Mouse (Mus musculus): ENCODE data around the gene Plekha6. TPM values are rescaled to one million over a fixed set of nuclear protein-coding genes. Genes with fewer than 3 reads are reported as not detected.

Gene Plekha6
- polyA plus RNA-seq, 1 experiment from 2014 or later = 18.8 TPM

- no peak overlapping the region for H3K27ac ChIP-seq (ENCODE audit: low read depth, low read length)
- no peak for DNase-seq (ENCODE audit: low spot score)
- no peaks in the 10 kb centered on the region for H3K4me1 ChIP-seq (replicated peaks; ENCODE audit: control insufficient read depth, insufficient read depth, low read length)
- no peak for ATAC-seq (replicated peaks; ENCODE audit: low FRiP score)
- WGBS = 88% methylated on average over 3 of the region's 3 CpGs
- H3K9ac ChIP-seq (ENCODE audit: low read length) = no peak overlapping the region
- no peaks in the 10 kb centered on the region for H3K9me3 ChIP-seq (ENCODE audit: control insufficient read depth, low read length)
- no peaks in the 10 kb centered on the region for H3K36me3 ChIP-seq (ENCODE audit: control insufficient read depth, insufficient read depth, low read length)
- no peak overlapping the region for H3K4me3 ChIP-seq (ENCODE audit: low read depth, low read length)
- H3K4me2 ChIP-seq (ENCODE audit: low read depth, low read length, severe bottlenecking) = no peak overlapping the region
- no peaks in the 10 kb centered on the region for H3K27me3 ChIP-seq (ENCODE audit: control insufficient read depth, insufficient read depth, low read length)
These were observed 11.8 kb upstream of the Plekha6 start for GRCm38 (mm10) chr1:133152213-133152612.

GRCm38 (mm10) chr1:133155270-133155669 lies 8.7 kb upstream of the Plekha6 start:
- ATAC-seq (replicated peaks; ENCODE audit: low FRiP score) = no peak
- 83% methylated on average over 6 of the region's 6 CpGs for WGBS

GRCm38 (mm10) chr1:133159128-133159564 lies 4.9 kb upstream of the Plekha6 start:
- Histone ChIP-seq H3K9me3 (ENCODE audit: control insufficient read depth, low read length) (no peaks in the 10 kb centered on the region), H3K27ac (ENCODE audit: low read depth, low read length) (no peak overlapping the region), H3K4me2 (ENCODE audit: low read depth, low read length, severe bottlenecking) (no peak overlapping the region), H3K9ac (ENCODE audit: low read length) (no peak overlapping the region), H3K4me1 (replicated peaks; ENCODE audit: control insufficient read depth, insufficient read depth, low read length) (0 out of 2 replicates have a peak, but pooled peaks cover 3% of the 10 kb centered on the region), H3K4me3 (ENCODE audit: low read depth, low read length) (no peak overlapping the region), H3K36me3 (ENCODE audit: control insufficient read depth, insufficient read depth, low read length) (no peaks in the 10 kb centered on the region), H3K27me3 (ENCODE audit: control insufficient read depth, insufficient read depth, low read length) (peaks cover 21% of the 10 kb centered on the region)
- no peak for ATAC-seq (replicated peaks; ENCODE audit: low FRiP score)
- 73% methylated on average over 7 of the region's 7 CpGs for WGBS
- no peak for DNase-seq (ENCODE audit: low spot score)

More at GRCm38 (mm10) chr1:133155270-133155669, 8.7 kb upstream of the Plekha6 start:
- no peaks in the 10 kb centered on the region for H3K36me3 ChIP-seq (ENCODE audit: control insufficient read depth, insufficient read depth, low read length)
- H3K9ac ChIP-seq (ENCODE audit: low read length) = no peak overlapping the region
- H3K27ac ChIP-seq (ENCODE audit: low read depth, low read length) = no peak overlapping the region
- DNase-seq (ENCODE audit: low spot score) = no peak
- no peaks in the 10 kb centered on the region; the same call in 1 of the 2 replicates for H3K27me3 ChIP-seq (ENCODE audit: control insufficient read depth, insufficient read depth, low read length)
- H3K4me3 ChIP-seq (ENCODE audit: low read depth, low read length) = no peak overlapping the region
- H3K9me3 ChIP-seq (ENCODE audit: control insufficient read depth, low read length) = no peaks in the 10 kb centered on the region
- no peak overlapping the region for H3K4me2 ChIP-seq (ENCODE audit: low read depth, low read length, severe bottlenecking)
- H3K4me1 ChIP-seq (replicated peaks; ENCODE audit: control insufficient read depth, insufficient read depth, low read length) = no peaks in the 10 kb centered on the region

GRCm38 (mm10) chr1:133161559-133161958 lies 2.5 kb upstream of the Plekha6 start:
- ATAC-seq (replicated peaks; ENCODE audit: low FRiP score) = no peak
- H3K9me3 ChIP-seq (ENCODE audit: control insufficient read depth, low read length) = no peaks in the 10 kb centered on the region
- no peak overlapping the region for H3K4me3 ChIP-seq (ENCODE audit: low read depth, low read length)
- WGBS = 54% methylated on average over 4 of the region's 4 CpGs
- peaks cover 9% of the 10 kb centered on the region; the same call in 1 of the 2 replicates for H3K4me1 ChIP-seq (replicated peaks; ENCODE audit: control insufficient read depth, insufficient read depth, low read length)
- H3K4me2 ChIP-seq (ENCODE audit: low read depth, low read length, severe bottlenecking) = no peak overlapping the region
- no peak overlapping the region for H3K27ac ChIP-seq (ENCODE audit: low read depth, low read length)
- no peaks in the 10 kb centered on the region for H3K36me3 ChIP-seq (ENCODE audit: control insufficient read depth, insufficient read depth, low read length)
- no peak overlapping the region for H3K9ac ChIP-seq (ENCODE audit: low read length)
- peaks cover 34% of the 10 kb centered on the region for H3K27me3 ChIP-seq (ENCODE audit: control insufficient read depth, insufficient read depth, low read length)
- no peak for DNase-seq (ENCODE audit: low spot score)

- no peaks in the 10 kb centered on the region for H3K36me3 ChIP-seq (ENCODE audit: control insufficient read depth, insufficient read depth, low read length)
- H3K4me3 ChIP-seq (ENCODE audit: low read depth, low read length) = no peak overlapping the region
- no peaks in the 10 kb centered on the region for H3K9me3 ChIP-seq (ENCODE audit: control insufficient read depth, low read length)
- peaks cover 34% of the 10 kb centered on the region for H3K27me3 ChIP-seq (ENCODE audit: control insufficient read depth, insufficient read depth, low read length)
- H3K27ac ChIP-seq (ENCODE audit: low read depth, low read length) = no peak overlapping the region
- ATAC-seq (replicated peaks; ENCODE audit: low FRiP score) (no peak), DNase-seq (ENCODE audit: low spot score) (no peak)
- H3K4me2 ChIP-seq (ENCODE audit: low read depth, low read length, severe bottlenecking) = no peak overlapping the region
- 68% methylated on average over 10 of the region's 10 CpGs for WGBS
- H3K4me1 ChIP-seq (replicated peaks; ENCODE audit: control insufficient read depth, insufficient read depth, low read length) = peaks cover 9% of the 10 kb centered on the region; the same call in 1 of the 2 replicates
- no peak overlapping the region for H3K9ac ChIP-seq (ENCODE audit: low read length)
These were observed 2.0 kb upstream of the Plekha6 start for GRCm38 (mm10) chr1:133162046-133162445.

GRCm38 (mm10) chr1:133162981-133163380 lies 1.0 kb upstream of the Plekha6 start:
- Histone ChIP-seq H3K27me3 (ENCODE audit: control insufficient read depth, insufficient read depth, low read length) (peaks cover 36% of the 10 kb centered on the region), H3K36me3 (ENCODE audit: control insufficient read depth, insufficient read depth, low read length) (no peaks in the 10 kb centered on the region), H3K9me3 (ENCODE audit: control insufficient read depth, low read length) (no peaks in the 10 kb centered on the region), H3K4me2 (ENCODE audit: low read depth, low read length, severe bottlenecking) (no peak overlapping the region), H3K9ac (ENCODE audit: low read length) (no peak overlapping the region), H3K27ac (ENCODE audit: low read depth, low read length) (no peak overlapping the region), H3K4me3 (ENCODE audit: low read depth, low read length) (no peak overlapping the region), H3K4me1 (replicated peaks; ENCODE audit: control insufficient read depth, insufficient read depth, low read length) (peaks cover 9% of the 10 kb centered on the region; the same call in 1 of the 2 replicates)
- 61% methylated on average over 8 of the region's 8 CpGs for WGBS
- ATAC-seq (replicated peaks; ENCODE audit: low FRiP score) = no peak
- peak; percentile 41 for DNase-seq (ENCODE audit: low spot score)

GRCm38 (mm10) chr1:133164591-133165011 lies 591 bp downstream of the Plekha6 start:
- WGBS = 2% methylated on average over 10 of the region's 10 CpGs
- Histone ChIP-seq H3K4me1 (replicated peaks; ENCODE audit: control insufficient read depth, insufficient read depth, low read length) (peaks cover 10% of the 10 kb centered on the region; the same call in 1 of the 2 replicates), H3K27ac (ENCODE audit: low read depth, low read length) (no peak overlapping the region), H3K4me3 (ENCODE audit: low read depth, low read length) (peak overlapping the region; percentile 52), H3K4me2 (ENCODE audit: low read depth, low read length, severe bottlenecking) (peak overlapping the region; percentile 97), H3K27me3 (ENCODE audit: control insufficient read depth, insufficient read depth, low read length) (peaks cover 36% of the 10 kb centered on the region), H3K9me3 (ENCODE audit: control insufficient read depth, low read length) (no peaks in the 10 kb centered on the region), H3K36me3 (ENCODE audit: control insufficient read depth, insufficient read depth, low read length) (no peaks in the 10 kb centered on the region), H3K9ac (ENCODE audit: low read length) (no peak overlapping the region)
- ATAC-seq (replicated peaks; ENCODE audit: low FRiP score) (no peak), DNase-seq (ENCODE audit: low spot score) (peak; percentile 58)

GRCm38 (mm10) chr1:133165111-133165510 lies 1.1 kb downstream of the Plekha6 start:
- Histone ChIP-seq H3K4me3 (ENCODE audit: low read depth, low read length) (peak overlapping the region; percentile 52; the same call in 1 of the 2 replicates), H3K27ac (ENCODE audit: low read depth, low read length) (no peak overlapping the region), H3K4me1 (replicated peaks; ENCODE audit: control insufficient read depth, insufficient read depth, low read length) (peaks cover 10% of the 10 kb centered on the region; the same call in 1 of the 2 replicates), H3K27me3 (ENCODE audit: control insufficient read depth, insufficient read depth, low read length) (peaks cover 36% of the 10 kb centered on the region), H3K36me3 (ENCODE audit: control insufficient read depth, insufficient read depth, low read length) (no peaks in the 10 kb centered on the region), H3K9me3 (ENCODE audit: control insufficient read depth, low read length) (no peaks in the 10 kb centered on the region), H3K9ac (ENCODE audit: low read length) (no peak overlapping the region), H3K4me2 (ENCODE audit: low read depth, low read length, severe bottlenecking) (no peak overlapping the region)
- ATAC-seq (replicated peaks; ENCODE audit: low FRiP score) (no peak), DNase-seq (ENCODE audit: low spot score) (no peak)
- 39% methylated on average over 11 of the region's 11 CpGs for WGBS

Data from forebrain, embryonic 11.5 days (tissue).